Mouse (Mus musculus): ENCODE measurements around the gene Mlst8.

Mlst8 gene

DNA sequence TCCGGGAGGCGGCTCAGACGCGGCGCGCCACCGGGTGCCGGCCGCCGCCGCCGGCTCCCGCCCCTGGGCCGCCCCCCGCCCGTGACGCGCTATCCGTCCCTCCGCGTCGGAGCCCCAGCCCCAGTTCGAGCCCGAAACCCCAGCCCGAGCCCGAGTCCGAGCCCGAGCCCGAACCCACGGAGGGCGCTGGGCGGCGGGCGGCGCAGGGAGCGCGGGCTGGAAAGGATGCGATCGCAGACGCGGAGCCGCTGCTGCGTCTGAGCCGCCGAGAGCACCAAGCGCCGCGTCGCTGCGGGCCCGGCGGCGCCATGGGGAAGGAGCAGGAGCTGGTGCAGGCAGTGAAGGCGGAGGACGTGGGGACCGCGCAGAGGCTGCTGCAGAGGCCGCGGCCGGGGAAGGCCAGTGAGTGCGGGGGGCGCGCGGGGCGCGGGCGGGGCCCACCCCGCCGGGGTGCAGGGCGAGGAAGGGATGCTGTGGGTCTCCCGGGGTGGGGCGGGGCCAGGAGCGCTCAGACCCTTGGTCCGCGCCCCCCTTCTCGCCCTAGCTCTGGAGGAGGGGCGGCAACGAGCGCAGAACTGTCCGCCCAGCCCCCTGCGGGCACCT, 9.9 kb upstream of the Mlst8 start:
- peak; percentile 14 to 49 for DNase-seq

DNA sequence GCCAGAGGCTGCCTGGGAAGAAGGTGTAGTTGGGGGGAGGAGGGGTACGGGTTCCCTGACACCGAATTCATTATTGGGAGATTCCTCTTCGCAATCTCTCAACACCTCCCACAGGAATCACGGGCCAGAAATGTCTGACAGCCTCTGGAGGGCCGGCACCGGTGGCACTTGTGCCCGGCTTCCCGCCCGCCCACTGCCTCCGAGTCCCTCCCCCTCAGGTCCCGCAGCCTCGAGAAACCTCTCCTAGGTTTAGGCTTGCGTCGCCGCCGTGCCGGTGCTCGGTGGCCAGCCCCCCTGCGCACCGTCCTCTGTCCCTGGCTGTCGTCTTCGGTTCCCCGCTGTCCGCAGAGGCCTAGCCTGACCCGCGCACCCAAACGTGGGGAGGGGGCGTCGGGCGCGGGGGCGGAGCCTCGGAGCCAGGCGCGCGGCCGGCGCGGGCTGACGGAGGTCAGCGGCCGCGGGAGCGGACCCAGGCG, 9.3 kb upstream of the Mlst8 start, which contains the start of gene Caskin1:
TSS of gene Caskin1 (plus strand) at position 416 of the 476 bp plus-strand sequence.
- no peak for DNase-seq

DNA sequence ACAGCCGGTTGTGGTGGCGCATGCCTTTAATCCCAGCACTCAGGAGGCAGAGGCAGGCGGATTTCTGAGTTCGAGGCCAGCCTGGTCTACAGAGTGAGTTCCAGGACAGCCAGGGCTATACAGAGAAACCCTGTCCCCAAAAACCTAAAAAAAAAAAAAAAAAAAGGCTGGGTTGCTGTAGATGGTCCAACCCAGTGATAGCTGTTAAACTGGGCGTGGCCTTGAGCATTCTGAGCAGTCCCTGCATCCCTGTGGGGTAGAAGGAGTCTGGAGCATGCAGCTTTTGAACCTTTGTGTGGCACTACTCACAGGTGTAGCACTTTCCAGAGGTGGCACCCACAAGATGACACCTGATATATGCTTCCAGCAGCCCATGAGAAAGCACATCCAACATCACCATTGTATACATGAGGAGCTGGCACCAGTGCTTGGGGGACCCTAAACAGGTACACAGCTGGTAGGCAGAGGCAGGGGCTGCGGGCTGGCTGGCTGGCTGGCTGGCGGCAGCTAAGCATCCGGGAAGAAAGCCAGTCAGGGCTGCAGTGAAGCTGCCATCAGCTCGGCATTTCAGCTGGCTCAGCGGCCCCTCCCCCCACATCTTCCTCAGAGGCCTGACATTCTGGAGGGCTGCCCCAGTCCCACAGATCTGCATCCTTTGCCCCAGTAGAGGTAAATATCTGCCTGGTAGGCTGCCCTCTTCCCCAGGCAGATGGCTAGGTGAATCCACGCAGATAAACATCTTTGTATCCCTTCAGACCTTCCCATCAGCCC, 6.4 kb upstream of the Mlst8 start:
- DNase-seq, result peak; percentile 54 to 59

DNA sequence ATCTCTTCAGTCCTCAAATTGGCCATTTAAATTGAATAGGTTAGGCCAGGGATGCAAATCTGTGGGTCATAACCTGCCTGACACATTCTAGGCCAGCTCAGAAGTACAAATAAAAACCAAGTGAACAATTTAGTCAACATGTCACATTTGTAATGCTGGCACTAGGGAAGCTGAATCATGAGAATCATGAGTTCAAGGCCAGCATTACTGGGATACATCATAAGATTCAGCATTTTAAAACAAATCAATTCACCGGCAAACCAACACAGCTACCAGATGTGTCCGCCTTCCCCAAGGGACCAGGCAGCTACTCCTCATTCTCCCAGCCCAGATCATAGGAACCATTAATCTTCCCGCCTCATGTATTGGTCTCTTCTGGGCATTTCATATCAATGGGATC, 4.6 kb upstream of the Mlst8 start:
- DNase-seq, result no peak

DNA sequence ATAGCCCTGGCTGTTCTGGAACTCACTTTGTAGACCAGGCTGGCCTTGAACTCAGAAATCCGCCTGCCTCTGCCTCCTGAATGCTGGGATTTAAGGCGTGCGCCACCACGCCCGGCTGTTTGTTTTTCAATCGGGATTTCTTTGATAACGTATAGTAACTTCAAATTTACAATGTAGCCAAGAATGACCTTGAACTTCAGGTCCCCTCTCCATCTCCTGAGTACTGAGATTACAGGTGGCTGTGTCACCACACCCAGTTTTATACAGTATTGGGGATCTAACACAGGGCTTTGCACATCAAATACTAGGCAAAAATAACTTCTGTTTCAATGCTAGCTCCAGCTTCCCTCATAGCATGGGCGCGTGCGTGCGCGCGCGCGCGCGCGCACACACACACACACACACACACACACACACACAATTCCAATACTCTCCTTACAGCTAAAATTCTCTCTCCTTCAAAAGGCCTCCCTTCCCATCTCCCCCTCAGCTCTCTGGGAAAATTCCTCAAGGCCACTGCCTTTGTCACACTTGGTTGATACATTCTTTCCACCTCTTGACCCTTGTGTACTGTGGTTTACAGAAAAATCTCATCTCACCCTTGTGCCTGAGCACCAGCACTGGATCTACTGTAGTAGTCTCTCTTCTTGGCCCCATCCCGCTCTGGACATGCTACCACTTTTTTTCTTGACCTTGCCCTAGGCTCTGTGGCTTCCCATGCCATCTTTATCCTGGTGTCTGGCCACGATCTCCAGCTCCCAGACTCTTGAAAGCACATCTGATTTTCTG, 2.3 kb upstream of the Mlst8 start:
- DNase-seq, result no peak

DNA sequence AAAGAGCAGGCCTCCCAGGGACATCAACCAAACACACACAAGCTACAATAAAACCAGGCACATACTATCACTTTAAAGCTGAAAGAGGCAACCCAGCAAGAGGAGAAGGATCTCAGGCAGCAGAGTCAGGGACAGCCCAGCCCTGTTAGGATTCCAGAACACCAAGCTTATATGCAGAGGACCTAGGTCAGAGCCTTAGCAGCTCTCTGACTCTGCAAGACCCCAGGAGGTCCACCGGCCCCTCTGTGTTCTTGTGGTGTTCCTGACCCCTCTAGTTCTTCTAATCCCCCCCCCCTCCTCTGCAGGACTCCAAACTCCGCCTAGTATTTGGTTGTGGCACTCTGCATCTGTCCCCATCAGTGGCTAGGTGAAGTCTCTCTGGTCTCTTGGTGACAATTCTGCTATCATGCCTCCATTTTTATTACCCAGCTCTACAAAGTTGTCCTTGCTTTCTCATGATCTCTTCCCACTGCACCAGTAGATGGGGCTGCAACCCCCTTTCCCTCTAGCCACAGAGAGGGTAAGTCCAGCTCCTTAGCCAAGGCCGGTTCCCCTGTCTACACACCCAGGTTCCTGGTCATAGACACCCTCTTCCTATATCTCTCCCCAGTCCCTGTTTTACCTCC, 1.4 kb upstream of the Mlst8 start:
- peak in 1 of 2 experiments; percentile 23 for DNase-seq

DNA sequence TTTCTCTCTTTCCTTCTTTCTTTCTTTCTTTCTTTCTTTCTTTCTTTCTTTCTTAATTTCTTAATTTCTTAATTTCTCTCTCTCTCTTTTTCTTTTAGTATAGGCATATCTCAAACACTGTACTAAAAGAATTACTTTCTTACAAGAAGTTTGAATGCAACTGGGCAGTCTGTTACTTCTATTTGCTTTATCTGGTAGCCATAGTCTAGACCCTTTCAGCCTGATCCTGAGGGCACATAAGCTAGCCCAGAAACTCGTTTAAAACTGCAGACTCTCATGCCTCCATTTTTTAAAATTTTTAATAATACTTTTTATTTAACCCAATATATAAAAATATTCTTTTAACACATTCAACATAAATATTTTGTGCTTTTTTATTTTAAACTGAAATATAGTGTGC, 553 bp upstream of the Mlst8 start:
- no peak for DNase-seq

DNA sequence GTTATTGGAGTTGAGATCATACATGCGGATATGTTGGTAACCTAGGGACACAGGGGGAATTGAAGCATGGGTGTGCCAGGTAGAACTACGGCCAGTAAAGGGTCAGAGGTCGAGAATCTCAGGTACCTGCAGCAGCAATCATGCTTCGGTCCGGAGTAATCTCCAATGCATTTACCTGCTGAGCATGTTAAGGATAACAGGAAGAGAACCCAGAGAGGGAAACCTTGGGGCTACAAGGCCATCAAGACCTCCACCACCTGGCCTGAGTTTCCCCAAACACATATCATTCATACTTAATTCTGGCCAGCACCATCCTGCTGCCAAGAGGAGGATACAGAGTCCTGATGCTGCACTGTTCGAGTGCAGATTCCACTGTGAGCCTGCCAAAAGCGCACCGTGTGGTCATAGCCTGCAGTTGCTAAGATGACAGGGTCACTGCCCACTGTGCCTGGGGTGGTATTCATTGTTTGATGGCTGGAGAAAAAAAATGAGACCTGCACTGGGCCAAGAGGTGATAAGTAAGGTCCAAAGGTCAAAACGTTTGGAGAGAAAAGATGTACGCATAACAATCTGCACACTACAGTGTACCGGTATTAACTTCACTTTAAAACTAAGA, 785 bp downstream of the Mlst8 start:
- DNase-seq, result peak; percentile 26 to 55

DNA sequence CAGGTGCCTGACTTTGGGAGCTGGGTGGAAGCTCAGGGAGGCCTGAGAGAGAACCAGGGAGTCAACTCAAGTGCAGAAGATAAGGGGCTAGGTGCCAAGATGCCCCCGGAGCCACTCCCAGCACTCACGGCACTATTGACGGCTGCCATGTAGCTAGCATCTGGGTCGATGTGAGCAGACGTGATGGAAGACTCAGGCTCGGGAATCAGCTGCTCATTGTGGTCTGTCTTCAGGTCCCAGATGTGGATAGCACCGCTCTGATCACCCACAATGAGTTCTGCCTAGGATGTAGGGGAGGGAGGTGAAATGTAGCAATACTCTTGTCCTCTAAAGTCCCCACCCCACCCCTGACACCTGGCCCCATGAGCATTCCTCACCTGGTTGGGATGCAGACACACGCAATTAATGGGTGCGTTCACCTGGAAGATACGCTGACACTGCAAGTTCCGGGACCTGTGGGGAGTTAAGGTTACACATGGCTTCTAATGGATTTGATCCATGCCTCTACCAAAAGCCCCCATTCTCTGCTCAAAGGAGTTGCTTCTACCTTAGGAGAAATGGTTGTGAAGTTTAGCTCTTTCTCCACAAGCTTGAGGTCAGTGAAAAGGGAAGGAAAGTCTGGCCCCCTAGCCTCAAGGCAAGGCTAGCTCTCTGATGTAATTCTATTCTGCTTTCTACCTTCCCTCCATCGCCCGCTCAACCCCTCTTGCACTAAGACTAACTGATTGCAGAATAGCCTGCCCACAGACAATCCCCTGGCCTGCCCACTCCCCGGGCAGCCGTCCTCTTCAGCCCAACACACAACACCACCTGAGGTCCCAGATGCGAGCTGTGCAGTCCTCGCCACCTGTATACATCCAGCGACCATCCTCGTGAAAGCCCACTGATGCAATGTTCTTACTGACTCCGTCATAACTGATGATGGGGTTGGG, 1.6 kb downstream of the Mlst8 start:
- DNase-seq, result peak in 1 of 2 experiments; percentile 37

DNA sequence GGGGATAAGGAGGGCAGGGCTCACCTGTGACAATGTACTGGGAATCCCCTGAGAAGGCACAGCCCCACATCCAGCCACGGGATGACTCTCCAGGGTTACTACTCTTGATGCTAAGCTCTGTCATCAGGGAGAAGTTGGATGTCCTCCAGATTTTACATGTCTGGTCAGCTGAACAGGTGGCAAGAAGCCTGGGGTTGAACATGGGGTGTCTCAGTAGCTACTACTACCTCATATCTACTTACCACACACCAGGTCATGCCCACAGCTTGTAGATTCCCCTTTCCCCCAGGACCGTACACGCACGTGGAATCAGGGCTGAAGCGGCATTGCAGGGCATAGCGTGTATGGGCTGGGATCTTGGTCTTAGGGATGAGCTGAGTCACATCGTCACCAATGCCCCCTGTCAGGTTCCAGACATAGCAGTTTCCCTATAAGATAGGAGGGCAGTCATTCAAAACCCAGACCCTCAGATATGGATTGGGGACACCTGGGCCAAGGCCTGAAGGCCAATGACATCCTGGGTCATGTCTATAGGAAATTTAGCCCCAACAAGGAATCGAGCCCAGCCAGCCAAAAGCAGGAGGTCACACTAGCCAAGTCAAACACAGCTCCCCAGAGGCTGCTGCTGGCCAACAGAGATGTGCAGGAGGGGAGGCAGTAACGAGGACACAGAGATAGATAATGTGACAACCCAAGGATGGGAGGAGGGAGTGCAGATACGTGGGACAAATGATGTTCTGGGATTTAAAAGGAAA, 2.7 kb downstream of the Mlst8 start:
- DNase-seq, result no peak

DNA sequence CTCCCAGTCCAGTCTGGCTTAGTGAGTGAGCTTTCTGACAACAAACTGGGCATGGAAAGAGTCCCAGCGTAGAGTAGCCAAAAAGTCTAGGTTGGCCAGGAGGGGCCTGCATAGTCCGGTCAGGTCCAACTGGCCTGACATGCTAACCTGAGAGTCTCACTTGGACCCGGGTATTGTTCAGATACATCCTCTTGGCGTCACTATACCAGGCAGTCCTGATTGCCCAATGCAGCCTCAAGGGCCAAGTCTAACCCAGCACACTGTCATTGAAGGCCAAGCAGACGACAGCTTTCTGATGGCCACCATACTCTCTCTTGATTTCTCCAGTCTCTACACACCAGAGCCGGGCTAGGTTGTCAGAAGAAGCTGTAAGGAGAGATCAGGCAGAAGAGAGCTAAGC, 3.3 kb downstream of the Mlst8 start:
- no peak for DNase-seq

DNA sequence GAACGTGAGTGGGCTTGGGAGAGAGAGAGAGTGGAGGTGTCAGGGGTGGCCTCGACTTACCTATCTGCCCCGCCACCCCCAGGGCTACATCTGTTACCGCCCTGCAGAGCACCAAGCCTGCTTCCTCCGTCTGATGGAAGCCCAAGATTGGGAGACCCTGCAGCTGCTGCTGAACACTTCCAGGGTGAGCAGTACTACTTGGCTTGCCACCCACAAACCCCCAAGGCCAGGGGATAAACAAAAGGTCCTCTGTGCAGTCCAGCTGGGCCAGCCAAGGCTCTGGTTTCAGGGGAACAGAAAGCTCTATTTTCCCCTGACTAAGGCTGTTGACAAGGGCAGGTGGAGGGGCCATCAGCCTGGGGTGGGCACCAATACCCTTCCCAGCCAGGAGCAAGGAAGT, 4.3 kb downstream of the Mlst8 start:
- no peak for DNase-seq

DNA sequence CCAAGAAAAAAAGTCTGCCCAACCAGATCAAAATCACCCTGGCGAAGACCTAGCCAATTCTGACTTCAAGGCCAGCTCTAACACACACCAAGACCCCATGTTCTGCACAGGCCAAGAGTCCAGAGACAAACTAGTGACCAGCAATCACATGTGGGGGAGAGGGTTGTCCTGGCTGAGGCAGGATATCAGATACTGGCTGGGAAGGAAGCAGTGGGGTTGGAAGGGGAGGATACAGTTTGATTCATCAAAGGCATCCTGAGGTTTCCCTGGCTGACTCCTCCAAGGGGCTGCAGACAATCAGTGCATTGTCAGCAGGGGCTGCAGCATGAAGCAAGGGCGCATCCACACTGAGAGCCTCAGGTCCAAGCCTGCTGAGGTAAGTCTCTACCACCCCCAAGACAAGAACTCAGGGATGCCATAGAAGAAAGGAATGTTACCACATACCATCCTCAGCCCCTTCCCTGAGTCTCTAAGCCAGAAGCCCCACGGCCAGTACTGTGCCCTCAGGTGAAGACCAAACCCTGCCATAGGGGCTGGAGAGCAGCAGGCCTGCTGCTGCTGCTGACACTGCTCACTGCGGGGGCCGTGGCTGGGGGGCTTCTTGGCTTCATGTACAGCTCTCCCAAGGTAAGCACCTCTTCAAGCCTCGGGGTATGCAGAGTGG, 5.1 kb downstream of the Mlst8 start, which contains the start of gene Bricd5:
TSS of gene Bricd5 (plus strand) at position 273 of the 664 bp plus-strand sequence.
- DNase-seq, result no peak

DNA sequence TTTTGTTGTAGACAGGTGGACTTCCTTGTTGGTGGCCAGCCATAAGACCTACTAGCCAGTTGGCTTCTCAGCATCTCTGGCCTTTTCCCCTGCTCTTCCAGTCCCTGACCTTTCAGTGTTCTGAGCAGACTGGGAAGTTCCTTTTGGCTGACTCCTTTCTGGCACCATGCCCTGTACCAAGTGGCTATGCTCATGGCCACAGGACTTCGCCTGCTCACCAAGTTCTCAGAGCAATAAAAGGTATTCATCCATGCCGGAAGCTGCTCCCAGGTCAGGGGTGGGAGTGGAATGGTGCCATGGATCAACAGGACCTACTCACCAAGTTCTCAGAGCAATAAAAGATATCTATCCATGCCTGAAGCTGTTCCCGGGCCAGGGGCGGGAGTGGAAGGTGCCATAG, 6.4 kb downstream of the Mlst8 start:
- peak; percentile 91 to 95 for DNase-seq

DNA sequence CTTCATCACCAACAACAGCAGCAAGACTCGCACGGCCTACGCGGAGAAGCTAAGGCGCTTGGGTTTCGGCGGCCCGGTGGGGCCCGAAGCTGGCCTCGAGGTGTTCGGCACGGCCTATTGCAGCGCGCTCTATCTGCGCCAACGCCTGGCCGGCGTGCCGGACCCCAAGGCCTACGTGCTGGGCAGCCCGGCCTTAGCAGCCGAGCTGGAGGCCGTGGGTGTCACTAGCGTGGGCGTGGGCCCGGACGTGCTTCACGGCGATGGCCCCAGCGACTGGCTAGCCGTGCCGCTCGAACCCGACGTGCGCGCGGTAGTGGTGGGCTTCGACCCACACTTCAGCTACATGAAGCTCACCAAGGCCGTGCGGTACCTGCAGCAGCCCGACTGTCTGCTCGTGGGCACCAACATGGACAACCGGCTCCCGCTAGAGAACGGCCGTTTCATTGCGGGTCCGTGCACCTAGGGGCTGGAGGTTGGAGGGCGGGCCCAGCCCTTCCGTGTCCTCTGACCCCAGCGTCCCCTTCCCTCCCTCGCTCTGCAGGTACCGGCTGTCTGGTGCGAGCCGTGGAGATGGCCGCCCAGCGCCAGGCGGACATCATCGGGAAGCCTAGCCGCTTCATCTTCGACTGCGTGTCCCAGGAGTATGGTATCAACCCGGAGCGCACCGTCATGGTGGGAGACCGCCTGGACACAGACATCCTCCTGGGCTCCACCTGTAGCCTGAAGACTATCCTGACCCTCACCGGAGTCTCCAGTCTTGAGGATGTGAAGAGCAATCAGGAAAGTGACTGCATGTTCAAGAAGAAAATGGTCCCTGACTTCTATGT, 8.0 kb downstream of the Mlst8 start:
- peak; percentile 27 to 55 for DNase-seq

DNA sequence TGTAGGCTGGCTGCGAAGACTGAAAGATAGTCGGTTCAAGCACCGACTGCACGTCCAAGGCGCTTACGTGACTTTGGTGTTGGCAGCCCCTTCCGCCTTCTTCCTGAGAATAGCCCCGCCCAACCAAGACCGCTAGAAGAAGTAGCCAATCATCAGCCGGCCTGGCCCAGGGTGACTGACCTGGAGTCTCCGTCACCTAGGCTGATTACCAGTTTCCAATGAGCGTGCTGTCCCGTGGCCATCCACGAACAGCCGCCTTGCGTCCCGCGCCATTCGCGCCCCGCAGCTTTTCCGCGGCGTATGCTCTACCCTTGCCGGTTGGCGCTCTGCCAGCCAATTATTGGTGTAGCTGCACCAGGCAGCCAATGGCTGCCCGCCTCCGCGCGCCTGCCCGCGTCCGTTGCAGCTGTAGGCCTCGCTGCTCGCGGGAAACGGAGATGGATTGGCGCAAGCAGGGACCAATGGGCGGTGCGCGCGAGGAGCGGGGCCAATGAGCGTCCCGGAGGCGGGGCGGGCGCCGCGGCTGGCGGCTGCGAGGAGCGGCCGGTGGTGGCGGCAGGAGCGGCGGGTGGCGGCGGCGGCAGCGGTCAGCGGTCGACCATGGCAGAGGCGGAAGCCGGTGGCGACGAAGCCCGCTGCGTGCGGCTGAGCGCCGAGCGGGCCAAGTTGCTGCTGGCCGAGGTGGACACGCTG, 8.8 kb downstream of the Mlst8 start, which contains the start of the genes E4f1 and Pgp:
TSS of gene E4f1 (minus strand) at position 404 of the 693 bp plus-strand sequence.
TSS of gene Pgp (plus strand) at position 483 of the 693 bp plus-strand sequence.
- peak; percentile 99 to 100 for DNase-seq

DNA sequence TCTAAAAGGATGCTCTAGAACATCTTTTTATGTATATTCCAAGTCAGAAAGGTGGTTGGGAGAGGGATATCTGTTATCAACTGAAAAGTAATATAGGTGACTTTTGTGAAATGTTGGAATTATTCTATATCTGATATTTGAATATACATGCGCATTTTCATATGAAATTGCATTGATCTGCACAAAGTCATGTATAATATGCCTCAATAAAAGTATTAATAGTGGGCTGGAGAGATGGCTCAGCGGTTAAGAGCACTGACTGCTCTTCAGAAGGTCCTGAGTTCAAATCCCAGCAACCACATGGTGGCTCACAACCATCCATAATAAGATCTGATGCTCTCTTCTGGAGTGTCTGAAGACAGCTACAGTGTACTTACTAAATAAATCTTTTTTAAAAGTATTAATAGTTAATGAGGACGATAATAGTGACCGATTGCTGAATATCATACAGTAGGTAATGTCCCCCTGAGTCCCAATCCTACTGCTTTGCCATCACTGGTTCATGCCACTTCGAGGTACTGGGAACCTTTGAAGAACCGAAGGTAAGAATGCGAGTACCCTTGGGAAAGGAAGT, 9.5 kb downstream of the Mlst8 start:
- no peak for DNase-seq

Data from kidney, postnatal 25 days (tissue).